Mouse (Mus musculus) ES-Bruce4 (cell line): ENCODE results near the gene Icam1. TPM values are rescaled to one million over a fixed set of nuclear protein-coding genes. Genes with fewer than 3 reads are reported as not detected.
A peak's percentile ranks its signal among the peaks of the same experiment; 100 is the strongest.

Experiments used
- H3K27ac ChIP-seq: 2 replicates; pipeline ENCODE4 v1.5.1; 2012; ENCODE audit warnings: low read length, inconsistent platforms; ENCODE audit not compliant: insufficient read depth
- H3K27me3 ChIP-seq: 2 replicates; pipeline ENCODE4 v1.6.1; 2012; ENCODE audit warnings: mild to moderate bottlenecking, low read length, inconsistent platforms; ENCODE audit not compliant: control insufficient read depth, poor library complexity, insufficient read depth, severe bottlenecking
- H3K36me3 ChIP-seq: 2 replicates; pipeline ENCODE4 v1.6.1; 2012; ENCODE audit warnings: inconsistent platforms, mild to moderate bottlenecking, low read length, moderate library complexity; ENCODE audit not compliant: control insufficient read depth, poor library complexity, insufficient read depth, severe bottlenecking
- H3K4me1 ChIP-seq: one replicate; pipeline ENCODE4 v1.8.1; 2011; ENCODE audit warnings: low read length; ENCODE audit not compliant: control insufficient read depth, insufficient read depth
- H3K4me3 ChIP-seq: 2 replicates; pipeline ENCODE4 v1.5.1; 2011; ENCODE audit warnings: low read depth, mild to moderate bottlenecking, low read length
- H3K9ac ChIP-seq: 2 replicates; pipeline ENCODE4 v1.6.1; 2012; ENCODE audit warnings: low read depth, mild to moderate bottlenecking, inconsistent platforms; ENCODE audit not compliant: poor library complexity, severe bottlenecking
- H3K9me3 ChIP-seq: replicated peaks from 2 replicates; pipeline ENCODE4 v1.6.1; 2012; ENCODE audit warnings: mild to moderate bottlenecking, low read length, inconsistent platforms; ENCODE audit not compliant: control insufficient read depth, poor library complexity, insufficient read depth, severe bottlenecking
- CTCF ChIP-seq: IDR thresholded peaks from one replicate; pipeline ENCODE4 v1.8.1; 2011; ENCODE audit warnings: low read depth, low read length
- EP300 ChIP-seq: IDR thresholded peaks from 2 replicates; pipeline ENCODE4 v1.6.1; 2011; ENCODE audit warnings: low read depth, low read length; ENCODE audit not compliant: insufficient read depth
- POLR2A ChIP-seq: IDR thresholded peaks from one replicate; pipeline ENCODE4 v1.8.1; 2011; ENCODE audit warnings: low read length; ENCODE audit not compliant: insufficient read depth
- polyA plus RNA-seq: library from polyadenylated mRNA; stranded (reverse); fragments of >200 nt; gene quantifications from 2 replicates; pipeline ENCODE4 v1.2.4, GENCODE M21; 2011; ENCODE audit warnings: low read depth; ENCODE audit not compliant: missing spikeins, insufficient read depth, insufficient read length

Gene Icam1
- polyA plus RNA-seq, 1 experiment: 25.7 TPM

- no peak within 1 kb of the TSS for H3K9ac ChIP-seq
- peaks cover 3% of the 10 kb centered on the region for H3K4me1 ChIP-seq
- no peaks in the 10 kb centered on the region; the same call in 1 of the 2 replicates for H3K36me3 ChIP-seq
- TF ChIP-seq EP300 (no peak), POLR2A (no peak), CTCF (peak; percentile 13)
- no peaks in the 10 kb centered on the region for H3K27me3 ChIP-seq
- H3K4me3 ChIP-seq: peak within 1 kb of the TSS; percentile 25
- H3K27ac ChIP-seq: no peak within 1 kb of the TSS
- no peaks in the 10 kb centered on the region for H3K9me3 ChIP-seq
These were observed 51.4 kb downstream of the Icam1 start, which contains the start of gene Zglp1 for GRCm38 (mm10) chr9:21067006-21067684. TSS of gene Zglp1 (minus strand) at chr9:21067093.

GRCm38 (mm10) chr9:21072641-21073040 lies 56.9 kb downstream of the Icam1 start:
- peak overlapping the region; percentile 33 for H3K27ac ChIP-seq
- no peak for TF ChIP-seq CTCF
- TF ChIP-seq EP300: no peak
- TF ChIP-seq POLR2A: no peak
- no peaks in the 10 kb centered on the region for H3K27me3 ChIP-seq
- peak overlapping the region; percentile 76 for H3K9ac ChIP-seq
- H3K4me1 ChIP-seq: no peaks in the 10 kb centered on the region
- peaks cover 24% of the 10 kb centered on the region for H3K36me3 ChIP-seq
- H3K4me3 ChIP-seq: peak overlapping the region; percentile 82
- no peaks in the 10 kb centered on the region for H3K9me3 ChIP-seq

DNA sequence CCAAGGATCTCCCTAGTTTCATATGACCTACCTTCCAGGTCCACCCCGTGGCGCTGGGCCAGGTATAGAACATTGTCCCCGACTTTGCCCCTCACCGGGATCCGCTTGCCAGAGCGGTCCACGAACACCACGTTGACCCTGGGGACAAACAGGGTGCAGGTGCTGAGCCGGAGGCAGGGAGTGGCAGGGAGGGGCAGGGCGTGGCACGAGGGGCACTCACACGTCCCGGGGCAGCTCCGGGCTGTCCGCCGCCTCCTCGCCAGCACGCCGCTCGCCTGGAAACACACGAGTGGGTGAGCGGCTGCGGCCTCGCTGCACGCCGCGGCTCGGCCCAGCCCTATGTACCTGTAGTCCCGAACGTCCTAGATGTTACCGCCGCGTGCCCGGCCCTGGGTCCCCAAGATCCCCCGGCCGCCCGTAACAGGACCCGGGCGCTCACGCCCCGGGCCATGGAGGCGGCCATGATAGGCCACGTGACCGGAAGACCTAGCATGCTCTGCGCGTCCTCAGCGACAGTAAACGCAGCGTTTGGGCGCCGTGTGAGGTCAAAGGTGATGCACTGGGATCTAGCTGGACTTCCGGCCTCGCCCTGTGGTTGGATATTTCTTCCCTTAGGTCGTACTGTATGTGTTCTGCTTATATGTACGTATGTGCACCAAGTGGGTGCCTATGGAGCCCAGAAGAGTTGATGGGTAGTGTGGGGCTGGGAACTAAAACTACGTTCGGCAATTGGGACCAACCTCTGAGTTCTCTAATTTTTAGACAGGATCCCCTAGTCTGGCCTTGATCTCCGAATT lies 57.5 kb downstream of the Icam1 start, which contains the start of the genes Gm49373 and Fdx1l:
TSS of gene Gm49373 (minus strand) at position 53 of the 797 bp plus-strand sequence.
TSS of gene Fdx1l (minus strand) at position 571 of the 797 bp plus-strand sequence.
- Histone ChIP-seq H3K27me3 (no peaks in the 10 kb centered on the region), H3K27ac (peak within 1 kb of the TSS; percentile 44), H3K4me3 (peak within 1 kb of the TSS; percentile 82), H3K36me3 (peaks cover 27% of the 10 kb centered on the region), H3K9me3 (no peaks in the 10 kb centered on the region), H3K4me1 (no peaks in the 10 kb centered on the region), H3K9ac (peak within 1 kb of the TSS; percentile 76)
- TF ChIP-seq POLR2A (peak; percentile 69), EP300 (peak; percentile 50; the same call in 1 of the 2 replicates), CTCF (no peak)

GRCm38 (mm10) chr9:21074173-21074572 lies 58.4 kb downstream of the Icam1 start:
- no peak overlapping the region for H3K4me3 ChIP-seq
- H3K36me3 ChIP-seq: peaks cover 37% of the 10 kb centered on the region
- H3K27me3 ChIP-seq: no peaks in the 10 kb centered on the region
- H3K9ac ChIP-seq: peak overlapping the region; percentile 76; the same call in 1 of the 2 replicates
- H3K9me3 ChIP-seq: no peaks in the 10 kb centered on the region
- H3K27ac ChIP-seq: no peak overlapping the region
- no peaks in the 10 kb centered on the region for H3K4me1 ChIP-seq
- no peak for TF ChIP-seq CTCF
- no peak for TF ChIP-seq EP300
- no peak for TF ChIP-seq POLR2A

DNA sequence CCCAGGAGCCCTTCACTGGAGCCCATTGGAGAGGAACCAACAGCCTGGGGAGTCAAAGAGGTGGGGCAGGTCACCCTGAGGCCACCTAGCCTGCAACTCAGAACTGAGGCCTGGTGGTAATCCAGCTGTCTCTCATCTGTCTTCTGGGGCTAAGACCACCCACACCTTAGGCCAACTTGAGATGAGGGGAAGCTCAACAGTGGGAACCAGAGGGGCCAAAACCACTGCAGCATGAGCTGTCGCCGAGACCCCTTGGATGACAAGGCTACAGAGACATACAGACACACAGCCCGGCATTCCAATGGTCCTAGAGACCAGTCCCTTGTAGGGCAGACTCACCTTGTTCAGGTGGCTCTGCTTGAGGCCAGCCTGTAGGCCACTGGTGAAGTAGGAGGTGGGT lies 59.8 kb downstream of the Icam1 start:
- H3K9me3 ChIP-seq: no peaks in the 10 kb centered on the region
- H3K9ac ChIP-seq: no peak overlapping the region
- TF ChIP-seq EP300 (no peak), CTCF (no peak), POLR2A (no peak)
- H3K27me3 ChIP-seq: no peaks in the 10 kb centered on the region
- H3K4me3 ChIP-seq: no peak overlapping the region
- no peaks in the 10 kb centered on the region for H3K4me1 ChIP-seq
- no peak overlapping the region for H3K27ac ChIP-seq
- peaks cover 50% of the 10 kb centered on the region for H3K36me3 ChIP-seq

Other genes with a start within 250 kb of the Icam1 start
- gene Col5a3, start 200.9 kb upstream of the Icam1 start, polyA plus RNA-seq: 1.3 and 1.6 TPM in 2 replicates
- not detected in 2 replicates for gene Rdh8, start 197.5 kb upstream of the Icam1 start, polyA plus RNA-seq
- gene A230050P20Rik, start 147.3 kb upstream of the Icam1 start, polyA plus RNA-seq: 20.5 and 23.9 TPM in 2 replicates
- gene Angptl6, start 136.3 kb upstream of the Icam1 start, polyA plus RNA-seq: 1.3 and 2.0 TPM in 2 replicates
- 76.9 and 81.2 TPM in 2 replicates for gene Ppan, start 127.8 kb upstream of the Icam1 start, polyA plus RNA-seq
- gene Eif3g, start 117.4 kb upstream of the Icam1 start, polyA plus RNA-seq: 206 and 216 TPM in 2 replicates
- gene Dnmt1, start 56.1 kb upstream of the Icam1 start, polyA plus RNA-seq: 115 and 120 TPM in 2 replicates
- 14.1 and 19.9 TPM in 2 replicates for gene S1pr2, start 39.2 kb upstream of the Icam1 start, polyA plus RNA-seq
- 45.1 and 50.9 TPM in 2 replicates for gene Mrpl4, start 13.2 kb upstream of the Icam1 start, polyA plus RNA-seq
- 1.3 TPM in 1 of 2 replicates, not detected in the other for gene Icam4, start 13.4 kb downstream of the Icam1 start, polyA plus RNA-seq
- 0.94 and 1.3 TPM in 2 replicates for gene Icam5, start 16.1 kb downstream of the Icam1 start, polyA plus RNA-seq
- gene Zglp1, start 51.1 kb downstream of the Icam1 start, polyA plus RNA-seq: 2.5 TPM in 1 of 2 replicates, not detected in the other
- gene Gm49373, start 57.1 kb downstream of the Icam1 start, polyA plus RNA-seq: 1.0 and 1.4 TPM in 2 replicates
- gene Fdx1l, start 57.6 kb downstream of the Icam1 start, polyA plus RNA-seq: 25.9 and 38.8 TPM in 2 replicates
- gene Gm38431, start 76.0 kb downstream of the Icam1 start, polyA plus RNA-seq: 4.7 and 6.3 TPM in 2 replicates
- gene Raver1, start 76.0 kb downstream of the Icam1 start, polyA plus RNA-seq: 60.7 and 61.9 TPM in 2 replicates
- gene Tyk2, start 115.3 kb downstream of the Icam1 start, polyA plus RNA-seq: 15.5 and 17.8 TPM in 2 replicates
- gene Cdc37, start 134.0 kb downstream of the Icam1 start, polyA plus RNA-seq: 164 and 171 TPM in 2 replicates
- gene Pde4a, start 149.7 kb downstream of the Icam1 start, polyA plus RNA-seq: 9.5 and 10.4 TPM in 2 replicates
- 19.5 and 19.6 TPM in 2 replicates for gene Keap1, start 223.4 kb downstream of the Icam1 start, polyA plus RNA-seq
- gene S1pr5, start 232.5 kb downstream of the Icam1 start, polyA plus RNA-seq: 0.40 and 0.44 TPM in 2 replicates
- 18.8 and 22.3 TPM in 2 replicates for gene Atg4d, start 249.3 kb downstream of the Icam1 start, polyA plus RNA-seq